Mouse (Mus musculus): ENCODE results near the gene Tmem214.

Tmem214 gene

GRCm38 (mm10) chr5:30867712-30868111 lies at the start of gene Tmem214:
Gene Tmem214 (plus strand): TSS chr5:30868012.
- DNase-seq, result no peak

- peak in 1 of 2 experiments; percentile 36 for DNase-seq
Measured at GRCm38 (mm10) chr5:30818758-30819309, 49.0 kb upstream of the Tmem214 start.

GRCm38 (mm10) chr5:30822689-30823088 lies 45.1 kb upstream of the Tmem214 start:
- peak in 1 of 2 experiments; percentile 33 for DNase-seq

GRCm38 (mm10) chr5:30823091-30823490 lies 44.7 kb upstream of the Tmem214 start:
- peak in 1 of 2 experiments; percentile 46 for DNase-seq

- DNase-seq, result no peak
Measured at GRCm38 (mm10) chr5:30824124-30824988, 43.5 kb upstream of the Tmem214 start.

- DNase-seq, result peak; percentile 35 to 42
Measured at GRCm38 (mm10) chr5:30825166-30825565, 42.6 kb upstream of the Tmem214 start.

GRCm38 (mm10) chr5:30825821-30826220 lies 42.0 kb upstream of the Tmem214 start:
- DNase-seq, result peak; percentile 77 to 83

GRCm38 (mm10) chr5:30833416-30833815 lies 34.4 kb upstream of the Tmem214 start:
- DNase-seq, result no peak

- DNase-seq, result no peak
Measured at GRCm38 (mm10) chr5:30839731-30840130, 28.1 kb upstream of the Tmem214 start.

GRCm38 (mm10) chr5:30841896-30842295 lies 25.9 kb upstream of the Tmem214 start:
- no peak for DNase-seq

GRCm38 (mm10) chr5:30849891-30850555 lies 17.8 kb upstream of the Tmem214 start:
- DNase-seq, result peak in 1 of 2 experiments; percentile 36

GRCm38 (mm10) chr5:30850556-30850925 lies 17.3 kb upstream of the Tmem214 start:
- DNase-seq, result no peak

- DNase-seq, result no peak
Measured at GRCm38 (mm10) chr5:30853522-30853921, 14.3 kb upstream of the Tmem214 start.

GRCm38 (mm10) chr5:30855674-30856073 lies 12.1 kb upstream of the Tmem214 start:
- no peak for DNase-seq

- no peak for DNase-seq
Measured at GRCm38 (mm10) chr5:30856124-30856523, 11.7 kb upstream of the Tmem214 start.

GRCm38 (mm10) chr5:30863852-30864251 lies 4.0 kb upstream of the Tmem214 start:
- no peak for DNase-seq

- DNase-seq, result no peak
Measured at GRCm38 (mm10) chr5:30864322-30864721, 3.5 kb upstream of the Tmem214 start.

- no peak for DNase-seq
Measured at GRCm38 (mm10) chr5:30866871-30867270, 941 bp upstream of the Tmem214 start.

- peak in 1 of 2 experiments; percentile 36 for DNase-seq
Measured at GRCm38 (mm10) chr5:30868981-30869380, 1.2 kb downstream of the Tmem214 start.

GRCm38 (mm10) chr5:30869405-30870130 lies 1.8 kb downstream of the Tmem214 start:
- peak; percentile 94 to 96 for DNase-seq

GRCm38 (mm10) chr5:30870131-30870406 lies 2.3 kb downstream of the Tmem214 start:
- no peak for DNase-seq

GRCm38 (mm10) chr5:30872574-30872973 lies 4.8 kb downstream of the Tmem214 start:
- no peak for DNase-seq

GRCm38 (mm10) chr5:30874365-30874764 lies 6.6 kb downstream of the Tmem214 start:
- DNase-seq, result no peak

All from cerebellum, postnatal 25 days (tissue).